Mouse (Mus musculus) C2C12 (cell line): ENCODE data around the gene Sirpa. TPM values are rescaled to one million over a fixed set of nuclear protein-coding genes. Genes with fewer than 3 reads are reported as not detected.

Source experiments
- H3K27me3 ChIP-seq: one replicate; pipeline ENCODE4 v1.6.1; 2011; ENCODE audit not compliant: control insufficient read depth, insufficient read depth, insufficient read length
- H3K36me3 ChIP-seq: one replicate; pipeline ENCODE4 v1.6.1; 2011; ENCODE audit not compliant: control insufficient read depth, insufficient read depth
- H3K4me3 ChIP-seq: one replicate; pipeline ENCODE4 v1.5.1; 2011; ENCODE audit warnings: mild to moderate bottlenecking, control low read depth; ENCODE audit not compliant: poor library complexity, insufficient read depth, severe bottlenecking
- H3K79me2 ChIP-seq: one replicate; pipeline ENCODE4 v1.6.1; 2011; ENCODE audit not compliant: control insufficient read depth, insufficient read depth
- H3K79me3 ChIP-seq: one replicate; pipeline ENCODE4 v1.6.1; 2011; ENCODE audit warnings: low read depth, control low read depth
- H3ac ChIP-seq: one replicate; pipeline ENCODE3; 2011; ENCODE audit warnings: low read depth; ENCODE audit not compliant: control insufficient read depth, insufficient read length
- CEBPB ChIP-seq: IDR thresholded peaks from one replicate; pipeline ENCODE4 v1.6.1; 2011; ENCODE audit warnings: low read depth, mild to moderate bottlenecking, control low read depth, moderate library complexity
- CTCF ChIP-seq: IDR thresholded peaks from one replicate; pipeline ENCODE4 v1.5.1; 2011; ENCODE audit not compliant: control insufficient read depth, insufficient read depth, insufficient read length
- FOSL1 ChIP-seq: IDR thresholded peaks from one replicate; pipeline ENCODE4 v1.8.0; 2011; ENCODE audit warnings: mild to moderate bottlenecking, low read length; ENCODE audit not compliant: poor library complexity, insufficient read depth, severe bottlenecking
- MAX ChIP-seq: IDR thresholded peaks from one replicate; pipeline ENCODE4 v1.6.1; 2011; ENCODE audit warnings: mild to moderate bottlenecking, control low read depth
- MYOD1 ChIP-seq: IDR thresholded peaks from one replicate; pipeline ENCODE4 v1.6.1; 2011; ENCODE audit warnings: low read depth; ENCODE audit not compliant: control insufficient read depth, insufficient read length
- MYOG ChIP-seq: IDR thresholded peaks from one replicate; pipeline ENCODE4 v1.6.1; 2011; ENCODE audit not compliant: control insufficient read depth, insufficient read length; ENCODE audit errors: extremely low read depth
- USF1 ChIP-seq: IDR thresholded peaks from one replicate; pipeline ENCODE4 v1.6.1; 2011; ENCODE audit warnings: low read depth, mild to moderate bottlenecking, control low read depth, moderate library complexity
- long read RNA-seq, 2 experiments: library from polyadenylated mRNA; unstranded; transcript quantifications; one replicate each; pipeline ENCODE4 v2.0.0; 2019 to 2020
- polyA plus RNA-seq: library from polyadenylated mRNA; unstranded; fragments of >200 nt; fragmentation: generic; extraction: Trizol; gene quantifications from one replicate; pipeline ENCODE4 v1.2.1, GENCODE M21; 2012; ENCODE audit warnings: missing spikeins

Gene Sirpa
- polyA plus RNA-seq, result 0.12 TPM
- long read RNA-seq, experiment 1, partial matches to known transcripts, result 0 of 5 reads
- long read RNA-seq, experiment 1, other reads (novel, unspliced or antisense), result 5 of 5 reads
- long read RNA-seq, experiment 2, partial matches to known transcripts, result 0 of 3 reads
- long read RNA-seq, experiment 2, other reads (novel, unspliced or antisense), result 1 of 3 reads

GRCm38 (mm10) chr2:129592459-129593140 lies at the start of gene Sirpa:
Sirpa (plus strand) TSS chr2:129592835.
- Histone ChIP-seq H3K27me3 (peaks cover 52% of the 10 kb centered on the region), H3ac (peak within 1 kb of the TSS; percentile 32), H3K4me3 (no peak within 1 kb of the TSS), H3K79me3 (no peaks in the 10 kb centered on the region), H3K79me2 (no peaks in the 10 kb centered on the region), H3K36me3 (no peaks in the 10 kb centered on the region)
- no peak for TF ChIP-seq MYOG
- no peak for TF ChIP-seq FOSL1
- TF ChIP-seq USF1, result no peak
- TF ChIP-seq MYOD1, result no peak
- TF ChIP-seq CEBPB, result no peak
- TF ChIP-seq CTCF, result no peak
- no peak for TF ChIP-seq MAX

- TF ChIP-seq MYOD1 (peak; percentile 39), USF1 (no peak)
- peaks cover 7% of the 10 kb centered on the region for H3K27me3 ChIP-seq
- no peaks in the 10 kb centered on the region for H3K79me3 ChIP-seq
- no peaks in the 10 kb centered on the region for H3K79me2 ChIP-seq
- no peak overlapping the region for H3K4me3 ChIP-seq
- no peaks in the 10 kb centered on the region for H3K36me3 ChIP-seq
- H3ac ChIP-seq, result no peak overlapping the region
These were observed 48.2 kb upstream of the Sirpa start for GRCm38 (mm10) chr2:129544448-129544847.

GRCm38 (mm10) chr2:129544919-129545318 lies 47.7 kb upstream of the Sirpa start:
- Histone ChIP-seq H3K27me3 (peaks cover 12% of the 10 kb centered on the region), H3K36me3 (no peaks in the 10 kb centered on the region), H3K79me3 (no peaks in the 10 kb centered on the region), H3ac (no peak overlapping the region), H3K79me2 (no peaks in the 10 kb centered on the region), H3K4me3 (no peak overlapping the region)
- TF ChIP-seq MAX, result no peak
- TF ChIP-seq MYOD1, result no peak
- no peak for TF ChIP-seq CEBPB
- no peak for TF ChIP-seq MYOG
- no peak for TF ChIP-seq FOSL1
- no peak for TF ChIP-seq USF1
- TF ChIP-seq CTCF, result no peak

- Histone ChIP-seq H3K79me3 (no peaks in the 10 kb centered on the region), H3K36me3 (no peaks in the 10 kb centered on the region), H3K27me3 (peaks cover 12% of the 10 kb centered on the region), H3K4me3 (no peak overlapping the region), H3ac (no peak overlapping the region), H3K79me2 (no peaks in the 10 kb centered on the region)
- no peak for TF ChIP-seq MYOG
- TF ChIP-seq CTCF, result no peak
- TF ChIP-seq MAX, result no peak
- no peak for TF ChIP-seq USF1
- TF ChIP-seq MYOD1, result no peak
- TF ChIP-seq CEBPB, result no peak
- TF ChIP-seq FOSL1, result no peak
These were observed 47.0 kb upstream of the Sirpa start for GRCm38 (mm10) chr2:129545596-129545995.

- Histone ChIP-seq H3K36me3 (no peaks in the 10 kb centered on the region), H3ac (no peak overlapping the region), H3K79me3 (no peaks in the 10 kb centered on the region), H3K27me3 (peaks cover 12% of the 10 kb centered on the region), H3K79me2 (no peaks in the 10 kb centered on the region), H3K4me3 (no peak overlapping the region)
- TF ChIP-seq MAX (no peak), MYOD1 (no peak), MYOG (no peak), FOSL1 (no peak), CTCF (no peak), USF1 (no peak), CEBPB (no peak)
These were observed 45.9 kb upstream of the Sirpa start for GRCm38 (mm10) chr2:129546772-129547171.

- no peaks in the 10 kb centered on the region for H3K79me3 ChIP-seq
- no peaks in the 10 kb centered on the region for H3K36me3 ChIP-seq
- H3ac ChIP-seq, result no peak overlapping the region
- H3K79me2 ChIP-seq, result no peaks in the 10 kb centered on the region
- H3K27me3 ChIP-seq, result peaks cover 12% of the 10 kb centered on the region
- TF ChIP-seq MAX (no peak), MYOG (no peak), USF1 (no peak), CTCF (no peak), CEBPB (no peak), FOSL1 (no peak)
- no peak overlapping the region for H3K4me3 ChIP-seq
These were observed 43.0 kb upstream of the Sirpa start for GRCm38 (mm10) chr2:129549537-129550135.
